Mouse (Mus musculus): ENCODE measurements around the gene Prrc2b.

Prrc2b gene

DNA sequence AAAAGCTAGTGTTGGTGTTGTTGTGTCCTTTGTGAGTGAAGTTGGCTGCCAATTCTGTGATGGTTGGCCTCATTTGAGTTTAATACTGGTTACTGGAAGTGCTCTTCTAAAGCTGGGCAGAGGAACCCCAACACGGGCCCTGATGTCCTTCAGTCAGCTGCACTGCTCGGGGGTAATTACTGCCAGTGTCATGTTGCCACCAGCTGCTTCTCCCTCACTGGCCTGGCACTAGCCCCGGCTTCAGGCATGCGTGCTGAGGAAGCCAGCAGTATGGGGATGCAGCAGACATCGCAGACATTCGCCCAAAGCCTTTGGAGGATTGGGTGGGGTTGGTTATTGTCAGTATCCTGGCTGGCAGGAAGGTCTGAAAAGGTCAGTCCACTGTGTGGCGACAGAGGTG lies 36.8 kb downstream of the Prrc2b start:
- peak; percentile 79 to 82 for DNase-seq

DNA sequence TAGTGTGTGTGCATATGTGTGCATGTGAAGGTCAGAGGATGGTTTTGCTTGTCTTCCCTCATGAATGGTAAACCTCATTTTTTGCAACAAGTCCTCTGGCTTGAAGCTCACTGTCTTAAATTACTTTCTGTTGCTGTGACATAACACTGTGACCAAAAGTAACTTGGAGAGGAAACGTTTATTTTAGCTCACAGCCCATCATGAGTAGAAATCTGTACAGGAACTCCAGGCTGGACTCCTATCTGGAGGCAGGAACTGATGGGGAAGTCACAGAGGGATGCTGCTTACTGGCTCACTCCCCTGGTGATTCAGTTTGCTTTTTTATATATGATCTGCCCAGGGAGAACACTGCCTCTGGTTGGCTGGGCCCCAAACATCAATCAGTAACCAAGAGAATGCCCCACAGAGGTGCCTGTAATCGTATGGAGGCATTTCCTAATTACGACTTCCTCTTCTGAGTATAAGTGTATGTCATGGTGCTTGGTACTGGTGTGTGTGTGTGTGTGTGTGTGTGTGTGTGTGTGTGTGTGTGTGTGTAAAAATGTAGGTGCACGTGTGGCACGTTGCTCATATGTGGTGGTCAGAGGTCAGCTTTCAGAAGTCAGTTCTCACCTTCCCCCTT lies 38.3 kb downstream of the Prrc2b start:
- DNase-seq: no peak

DNA sequence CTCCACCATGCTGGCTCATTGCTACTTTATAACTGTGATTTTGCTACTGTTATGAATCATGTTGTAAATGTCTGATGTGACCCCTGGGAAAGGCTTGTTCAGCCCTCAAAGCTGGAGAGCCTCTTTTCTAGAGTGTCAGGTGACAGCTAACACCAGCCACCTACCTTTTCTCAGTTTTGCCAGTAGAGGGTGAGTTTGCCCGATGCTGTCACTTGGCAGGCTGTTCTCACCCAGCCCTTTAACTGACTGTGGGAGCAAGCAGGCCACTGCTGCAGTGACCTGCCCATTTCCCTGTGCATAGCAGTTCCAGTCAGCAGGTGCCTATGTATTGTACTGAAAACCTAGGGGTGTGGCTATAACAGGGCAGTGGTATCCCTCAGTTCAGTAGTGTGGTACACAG lies 39.7 kb downstream of the Prrc2b start:
- DNase-seq: no peak

DNA sequence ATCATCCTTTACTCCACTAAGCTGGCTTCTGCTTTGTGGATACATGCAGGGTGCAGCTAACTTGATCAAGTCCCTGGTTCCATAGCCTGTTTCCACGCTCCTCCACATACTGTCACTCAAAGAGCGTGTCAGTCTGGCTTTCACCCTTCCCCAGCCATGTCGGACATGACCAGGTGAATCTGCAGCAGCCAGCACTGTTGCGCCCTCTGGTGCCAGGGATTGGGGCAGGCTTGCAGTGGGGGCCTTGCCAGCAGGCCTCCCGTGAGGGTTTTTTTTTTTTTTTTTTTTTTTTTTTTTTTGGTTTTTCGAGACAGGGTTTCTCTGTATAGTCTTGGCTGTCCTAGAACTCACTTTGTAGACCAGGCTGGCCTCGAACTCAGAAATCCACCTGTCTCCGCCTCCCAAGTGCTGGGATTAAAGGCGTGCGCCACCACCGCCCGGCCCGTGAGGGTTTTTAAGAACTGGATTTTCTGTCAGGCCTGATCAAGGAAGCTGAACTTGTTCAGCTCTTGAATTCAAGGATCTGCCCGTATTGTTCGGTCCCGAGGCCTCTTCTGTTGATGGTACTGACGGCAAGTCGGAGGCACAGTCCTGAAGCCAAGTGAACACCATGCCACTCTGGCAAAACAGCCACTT lies 41.1 kb downstream of the Prrc2b start:
- peak; percentile 83 to 85 for DNase-seq

- no peak for DNase-seq
Measured at GRCm38 (mm10) chr2:32198977-32199376, 48.1 kb downstream of the Prrc2b start.

- peak; percentile 80 to 86 for DNase-seq
Measured at GRCm38 (mm10) chr2:32200033-32200432, 49.2 kb downstream of the Prrc2b start.

DNA sequence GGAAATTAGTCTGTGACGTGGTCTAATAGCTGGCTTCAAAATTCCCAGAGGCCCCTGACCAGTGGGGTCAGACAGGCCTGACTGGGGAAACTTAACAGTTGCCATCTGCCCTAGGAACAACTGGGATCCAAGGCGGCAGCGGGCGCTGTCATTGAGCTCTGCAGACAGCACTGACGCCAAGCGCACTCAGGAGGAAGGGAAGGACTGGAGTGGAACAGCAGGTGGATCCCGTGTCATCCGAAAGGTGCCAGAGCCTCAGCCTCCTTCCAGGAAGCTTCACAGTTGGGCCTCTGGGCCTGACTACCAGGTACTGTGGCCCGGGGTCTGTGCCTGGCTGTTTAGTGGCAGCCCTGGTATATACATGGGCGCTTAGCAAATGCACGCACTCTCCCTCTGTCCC lies 49.8 kb downstream of the Prrc2b start:
- peak; percentile 72 to 80 for DNase-seq

- peak; percentile 90 to 92 for DNase-seq
Measured at GRCm38 (mm10) chr2:32201527-32201926, 50.6 kb downstream of the Prrc2b start.

DNA sequence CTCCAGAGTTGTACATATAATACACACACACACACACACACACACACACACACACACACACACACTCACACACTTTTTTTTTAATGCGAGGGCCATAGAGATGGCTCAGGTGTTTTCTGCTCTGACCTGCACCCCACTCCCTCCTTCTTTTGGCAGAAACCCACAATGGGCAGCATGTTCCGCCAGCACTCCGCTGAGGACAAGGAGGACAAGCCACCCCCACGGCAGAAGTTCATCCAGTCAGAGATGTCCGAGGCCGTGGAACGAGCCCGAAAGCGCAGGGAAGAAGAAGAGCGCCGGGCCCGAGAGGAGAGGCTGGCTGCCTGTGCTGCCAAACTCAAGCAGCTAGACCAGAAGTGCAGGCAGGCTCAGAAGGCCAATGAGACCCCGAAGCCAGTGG lies 53.0 kb downstream of the Prrc2b start:
- peak; percentile 60 to 64 for DNase-seq

GRCm38 (mm10) chr2:32207682-32208081 lies 56.8 kb downstream of the Prrc2b start:
- no peak for DNase-seq

GRCm38 (mm10) chr2:32211689-32212088 lies 60.8 kb downstream of the Prrc2b start:
- DNase-seq: no peak

GRCm38 (mm10) chr2:32213000-32213399 lies 62.1 kb downstream of the Prrc2b start:
- DNase-seq: peak; percentile 66 to 67

DNA sequence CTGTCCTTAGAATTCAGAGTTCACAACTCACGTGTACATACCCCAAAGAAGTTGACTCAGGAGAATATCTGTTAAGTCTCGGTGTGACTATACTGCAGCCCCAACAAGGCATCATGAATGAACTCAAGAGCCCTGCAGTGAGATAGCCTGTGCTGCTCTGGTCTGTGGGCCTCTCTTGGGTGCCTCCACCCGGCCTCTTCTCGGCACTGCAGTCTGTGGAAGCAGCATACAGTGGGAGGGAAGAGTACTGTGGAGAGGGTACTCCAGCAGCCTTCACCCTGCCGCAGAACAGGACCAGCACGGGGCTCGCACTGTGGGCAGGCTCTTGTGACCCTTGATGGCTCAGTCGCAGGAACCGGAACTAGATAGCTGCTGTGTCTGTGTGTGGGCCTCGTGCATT lies 64.7 kb downstream of the Prrc2b start:
- no peak for DNase-seq

DNA sequence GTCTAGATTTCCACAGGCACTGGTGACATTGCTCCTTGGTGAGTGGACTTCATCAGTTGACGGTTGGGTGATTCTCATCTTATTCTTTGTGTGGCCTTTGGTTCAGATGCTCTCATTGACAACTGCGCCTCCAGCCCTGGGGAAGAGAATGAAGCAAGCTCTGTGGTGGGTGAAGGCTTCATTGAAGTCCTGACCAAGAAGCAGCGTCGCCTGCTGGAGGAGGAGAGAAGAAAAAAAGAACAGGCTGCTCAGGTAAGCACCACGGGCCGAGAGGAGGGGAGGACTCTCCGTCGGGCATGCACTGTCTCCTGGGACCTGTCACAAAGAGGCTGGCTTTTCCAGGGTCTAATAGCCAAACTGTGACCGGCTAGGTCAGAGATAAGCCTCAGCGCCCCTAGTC lies 65.6 kb downstream of the Prrc2b start:
- no peak for DNase-seq

DNA sequence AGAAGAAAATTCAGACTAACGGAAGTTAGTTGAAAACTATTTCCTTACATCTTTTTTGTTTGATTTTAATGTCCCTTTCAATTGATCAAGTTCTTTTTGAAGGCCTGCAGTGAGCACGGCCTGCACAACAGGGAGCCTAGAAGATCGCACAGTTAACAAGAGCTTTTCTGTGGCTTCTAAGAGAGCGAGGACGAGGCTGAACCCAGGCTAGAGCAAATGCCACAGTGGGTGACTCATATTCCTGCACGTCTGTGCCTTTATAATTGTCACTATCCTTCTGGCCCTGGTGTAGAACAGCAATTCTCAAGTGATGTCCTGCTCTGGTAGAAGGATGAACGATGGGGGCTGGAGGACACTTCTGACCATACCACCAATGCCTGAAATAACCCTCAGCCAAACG lies 66.8 kb downstream of the Prrc2b start:
- no peak for DNase-seq

- DNase-seq: no peak
Measured at GRCm38 (mm10) chr2:32218113-32218512, 67.2 kb downstream of the Prrc2b start.

- DNase-seq: no peak
Measured at GRCm38 (mm10) chr2:32218541-32219334, 67.9 kb downstream of the Prrc2b start.

- DNase-seq: no peak
Measured at GRCm38 (mm10) chr2:32219501-32219900, 68.6 kb downstream of the Prrc2b start.

GRCm38 (mm10) chr2:32220021-32220420 lies 69.1 kb downstream of the Prrc2b start:
- no peak for DNase-seq

DNA sequence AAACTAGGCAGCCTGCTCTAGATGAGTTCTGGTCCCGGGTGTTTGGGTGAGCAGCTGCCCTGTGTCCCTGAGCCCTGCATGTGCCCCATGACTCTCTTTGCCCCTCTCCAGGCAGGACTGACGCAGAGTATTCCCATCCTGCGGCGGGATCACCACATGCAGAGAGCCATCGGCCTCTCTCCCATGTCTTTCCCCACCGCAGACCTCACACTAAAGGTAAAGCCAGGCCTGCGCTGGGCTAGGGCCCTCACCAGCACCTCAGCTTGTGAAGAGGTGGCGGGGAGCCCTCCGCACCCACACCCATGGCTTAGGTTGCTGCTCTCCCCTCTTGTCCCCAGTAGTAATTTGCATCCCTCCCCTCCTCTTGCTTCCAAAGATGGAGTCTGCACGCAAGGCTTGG lies 70.1 kb downstream of the Prrc2b start:
- no peak for DNase-seq

- DNase-seq: no peak
Measured at GRCm38 (mm10) chr2:32221577-32221976, 70.7 kb downstream of the Prrc2b start.

DNA sequence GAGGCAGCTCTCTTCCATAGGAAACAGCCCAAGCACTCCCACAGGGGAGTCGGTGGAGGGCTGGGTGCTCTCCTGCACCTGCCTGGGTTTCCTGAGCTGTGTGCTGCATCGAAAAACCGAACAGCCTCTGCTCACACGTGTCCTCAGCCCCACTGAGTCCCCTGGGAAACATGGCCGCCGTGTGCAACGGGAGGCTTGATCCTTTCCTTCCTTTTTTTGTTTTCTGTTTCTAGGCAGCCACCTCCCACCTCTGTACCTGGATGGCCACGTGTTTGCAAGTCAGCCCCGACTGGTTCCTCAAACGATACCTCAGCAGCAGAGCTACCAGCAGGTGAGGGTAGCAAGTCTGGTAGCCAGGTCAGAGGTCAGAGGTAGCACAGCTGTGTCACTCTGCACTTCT lies 71.2 kb downstream of the Prrc2b start:
- DNase-seq: no peak

DNA sequence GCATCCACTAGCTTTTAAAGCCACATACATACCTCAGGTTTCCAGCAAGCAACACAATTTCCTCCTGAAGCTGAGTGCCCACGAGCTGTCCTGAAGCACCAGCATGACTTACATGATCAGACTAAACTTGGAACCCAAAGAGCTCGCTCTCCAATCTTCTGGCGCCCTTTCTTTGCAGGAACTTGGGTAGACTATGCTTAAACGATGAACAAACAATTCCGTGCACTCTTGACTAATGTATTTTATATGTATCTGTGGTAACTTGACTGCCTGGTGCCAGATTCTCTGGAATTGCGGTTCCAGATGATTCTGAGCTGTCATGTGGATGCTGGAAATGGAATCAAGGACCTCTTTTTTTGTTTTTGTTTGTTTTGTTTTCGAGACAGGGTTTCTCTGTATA lies 84.6 kb downstream of the Prrc2b start:
- no peak for DNase-seq
